Mouse (Mus musculus) liver, adult 2 months (tissue): ENCODE measurements around the gene Mta2. TPM values are rescaled to one million over a fixed set of nuclear protein-coding genes. Genes with fewer than 3 reads are reported as not detected.

Experiments used
- DNase-seq: peaks from one replicate; pipeline ENCODE4 v3.0.0-alpha.2; 2011; ENCODE audit warnings: low read depth, low spot score; ENCODE audit errors: extremely low read depth
- H3K27ac ChIP-seq: fragments of 200-500 bp; replicated peaks from 2 replicates; pipeline ENCODE4 v1.5.1; 2012; ENCODE audit warnings: low read depth, mild to moderate bottlenecking, control low read depth, inconsistent platforms, low read length; ENCODE audit not compliant: insufficient read depth
- H3K27me3 ChIP-seq: fragments of 200-500 bp; 2 replicates; pipeline ENCODE4 v1.6.1; 2012; ENCODE audit warnings: mild to moderate bottlenecking, moderate library complexity, low read length, inconsistent platforms; ENCODE audit not compliant: control insufficient read depth, insufficient read depth
- H3K36me3 ChIP-seq: fragments of 200-500 bp; 2 replicates; pipeline ENCODE4 v1.6.1; 2012; ENCODE audit warnings: low read length, inconsistent platforms; ENCODE audit not compliant: control insufficient read depth, insufficient read depth
- H3K4me1 ChIP-seq: fragments of 200-500 bp; 2 replicates; pipeline ENCODE4 v1.6.1; 2011; ENCODE audit warnings: low read length; ENCODE audit not compliant: control insufficient read depth, insufficient read depth
- H3K4me3 ChIP-seq: fragments of 200-500 bp; 2 replicates; pipeline ENCODE4 v1.5.1; 2011; ENCODE audit warnings: low read depth, mild to moderate bottlenecking, control low read depth, low read length, moderate library complexity; ENCODE audit not compliant: insufficient read depth
- H3K79me2 ChIP-seq: fragments of 200-500 bp; 2 replicates; pipeline ENCODE4 v1.6.1; 2012; ENCODE audit warnings: inconsistent platforms, mild to moderate bottlenecking, low read length, moderate library complexity; ENCODE audit not compliant: control insufficient read depth, insufficient read depth
- H3K9ac ChIP-seq: fragments of 200-500 bp; 2 replicates; pipeline ENCODE4 v1.6.1; 2012; ENCODE audit warnings: low read depth, mild to moderate bottlenecking, control low read depth, inconsistent platforms, low read length
- CTCF ChIP-seq: fragments of 200-500 bp; IDR thresholded peaks from 2 replicates; pipeline ENCODE4 v1.5.1; 2011; ENCODE audit warnings: low read depth, low read length, control low read depth
- POLR2A ChIP-seq: fragments of 200-500 bp; IDR thresholded peaks from 2 replicates; pipeline ENCODE4 v1.6.1; 2011; ENCODE audit warnings: low read length, control low read depth; ENCODE audit not compliant: insufficient read depth; ENCODE audit errors: extremely low read depth
- WGBS: fragments of 180-500 bp; shearing (Covaris S2); methylation state at CpG from one replicate; pipeline ENCODE4 v1.1.7; 2018; 5-methylcytosine and 5-hydroxymethylcytosine counted together
- polyA plus RNA-seq: library from polyadenylated mRNA; depleted of rRNA; stranded (reverse); fragments of >200 nt; gene quantifications from 2 replicates; pipeline ENCODE4 v1.2.3, GENCODE M21; 2012; rRNA removed
- total RNA-seq: library from RNA; depleted of rRNA; stranded (reverse); fragments of >200 nt; gene quantifications from 2 replicates; pipeline ENCODE4 v1.2.3, GENCODE M21; 2014; rRNA removed

The Mta2 gene
- total and polyA plus RNA-seq, 2 experiments, result 12.1 to 25.6 TPM

- Histone ChIP-seq H3K4me3 (no peak overlapping the region), H3K9ac (no peak overlapping the region), H3K27me3 (no peaks in the 10 kb centered on the region), H3K27ac (no peak overlapping the region), H3K36me3 (no peaks in the 10 kb centered on the region), H3K4me1 (peaks cover 2% of the 10 kb centered on the region; the same call in 1 of the 2 replicates), H3K79me2 (no peaks in the 10 kb centered on the region; the same call in 1 of the 2 replicates)
- no peak for DNase-seq
- 47% methylated on average over 2 of the region's 2 CpGs for WGBS
- no peak for TF ChIP-seq POLR2A
- no peak for TF ChIP-seq CTCF
Observed at GRCm38 (mm10) chr19:8993625-8993912, 51.9 kb downstream of the Mta2 start.

DNA sequence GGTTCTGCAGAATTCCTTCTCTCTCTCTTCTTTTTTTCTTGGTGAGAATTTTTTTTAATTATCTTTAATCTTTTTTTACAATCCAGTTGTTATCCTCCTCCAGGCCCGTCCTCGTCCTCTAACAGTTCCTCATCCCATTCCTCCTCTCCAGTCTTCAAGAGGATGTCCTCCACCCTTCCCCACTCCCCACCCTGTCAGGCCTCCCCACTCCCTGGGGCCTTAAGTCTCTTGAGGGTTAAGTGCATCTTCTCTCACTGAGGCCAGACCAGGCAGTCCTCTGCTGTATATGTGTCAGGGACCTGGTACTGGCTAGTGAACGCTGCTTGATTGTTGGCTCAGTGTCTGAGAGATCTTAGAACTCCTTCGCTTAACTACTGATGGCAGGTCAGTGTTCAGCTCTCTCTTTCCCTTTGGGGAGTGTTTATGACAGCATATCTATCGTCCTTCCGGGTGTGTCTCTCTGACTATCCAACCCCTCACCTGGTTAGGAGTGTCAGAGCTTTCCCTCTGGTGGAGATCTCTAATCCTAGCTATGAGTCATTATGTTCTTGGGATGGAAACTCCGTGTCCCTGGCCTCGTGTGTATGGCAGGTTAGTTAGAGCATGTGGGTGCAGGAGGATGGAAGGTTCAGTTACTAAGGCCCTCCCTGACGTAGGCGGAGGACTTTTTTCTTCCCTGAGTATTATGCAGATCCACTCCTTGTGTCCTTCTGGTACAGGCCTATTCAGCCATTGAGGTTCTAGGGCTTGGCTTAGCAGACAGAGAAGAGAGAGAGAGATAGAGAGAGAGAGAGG, 53.3 kb downstream of the Mta2 start:
- Histone ChIP-seq H3K36me3 (no peaks in the 10 kb centered on the region), H3K4me3 (no peak overlapping the region), H3K4me1 (no peaks in the 10 kb centered on the region), H3K27me3 (no peaks in the 10 kb centered on the region), H3K79me2 (no peaks in the 10 kb centered on the region; the same call in 1 of the 2 replicates), H3K9ac (no peak overlapping the region), H3K27ac (no peak overlapping the region)
- TF ChIP-seq POLR2A (no peak), CTCF (no peak)
- no peak for DNase-seq
- WGBS, result 84% methylated on average over 10 of the region's 10 CpGs

DNA sequence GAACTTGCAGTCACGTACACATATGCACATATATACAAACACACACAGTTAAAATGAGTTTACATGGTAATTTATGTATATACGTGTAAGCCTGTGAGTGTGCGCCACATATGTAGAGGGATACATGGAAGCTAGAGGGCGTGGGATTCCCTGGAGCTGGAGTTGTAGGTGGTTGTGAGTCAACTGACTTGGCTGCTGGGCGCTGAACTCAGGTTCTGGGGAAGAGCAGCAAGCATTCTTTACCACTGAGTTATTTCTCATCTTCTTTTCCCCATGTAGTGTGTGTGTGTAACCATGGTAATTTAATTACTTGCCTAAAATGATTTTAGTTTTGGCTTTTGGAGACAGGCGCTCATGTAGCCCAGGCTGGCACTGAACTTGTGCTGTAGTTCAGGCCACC, 54.9 kb downstream of the Mta2 start:
- 97% methylated on average over 6 of the region's 6 CpGs for WGBS
- Histone ChIP-seq H3K9ac (no peak overlapping the region), H3K27me3 (no peaks in the 10 kb centered on the region), H3K79me2 (no peaks in the 10 kb centered on the region; the same call in 1 of the 2 replicates), H3K4me3 (no peak overlapping the region), H3K36me3 (no peaks in the 10 kb centered on the region), H3K27ac (no peak overlapping the region), H3K4me1 (no peaks in the 10 kb centered on the region)
- no peak for TF ChIP-seq CTCF
- TF ChIP-seq POLR2A, result no peak
- no peak for DNase-seq

DNA sequence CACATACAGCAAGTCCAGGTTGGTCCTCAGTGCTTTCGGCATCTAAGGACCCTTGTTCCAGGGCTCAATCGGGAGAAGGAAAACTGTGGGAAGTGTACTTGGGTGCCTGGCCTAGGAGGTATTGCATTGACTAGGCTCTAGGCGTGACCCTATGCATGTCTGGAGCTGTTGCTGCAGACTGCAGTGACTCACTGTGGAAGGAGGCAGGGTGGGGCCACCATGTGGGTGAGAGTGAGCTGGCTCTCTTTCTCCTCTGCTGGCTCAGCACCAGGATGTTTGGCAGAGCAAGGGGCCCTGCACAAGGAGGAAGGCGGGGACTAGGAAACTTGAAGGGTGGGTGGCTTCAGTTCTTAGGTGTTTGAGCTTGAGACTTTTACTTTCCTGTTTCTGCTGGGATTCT, 55.9 kb downstream of the Mta2 start:
- TF ChIP-seq POLR2A (no peak), CTCF (no peak)
- Histone ChIP-seq H3K4me1 (no peaks in the 10 kb centered on the region), H3K36me3 (peaks cover 2% of the 10 kb centered on the region; the same call in 1 of the 2 replicates), H3K9ac (no peak overlapping the region), H3K4me3 (no peak overlapping the region), H3K27me3 (no peaks in the 10 kb centered on the region), H3K27ac (no peak overlapping the region), H3K79me2 (no peaks in the 10 kb centered on the region; the same call in 1 of the 2 replicates)
- 66% methylated on average over 4 of the region's 4 CpGs for WGBS
- no peak for DNase-seq

- TF ChIP-seq CTCF (no peak), POLR2A (no peak)
- peaks cover 2% of the 10 kb centered on the region; the same call in 1 of the 2 replicates for H3K36me3 ChIP-seq
- no peak overlapping the region for H3K9ac ChIP-seq
- DNase-seq, result no peak
- 91% methylated on average over 6 of the region's 6 CpGs for WGBS
- H3K27ac ChIP-seq, result no peak overlapping the region
- no peaks in the 10 kb centered on the region; the same call in 1 of the 2 replicates for H3K79me2 ChIP-seq
- H3K27me3 ChIP-seq, result no peaks in the 10 kb centered on the region
- H3K4me3 ChIP-seq, result no peak overlapping the region
- no peaks in the 10 kb centered on the region for H3K4me1 ChIP-seq
Observed at GRCm38 (mm10) chr19:8998546-8998945, 56.9 kb downstream of the Mta2 start.

GRCm38 (mm10) chr19:8999223-8999622, 57.5 kb downstream of the Mta2 start:
- no peaks in the 10 kb centered on the region; the same call in 1 of the 2 replicates for H3K79me2 ChIP-seq
- H3K9ac ChIP-seq, result no peak overlapping the region
- H3K4me1 ChIP-seq, result no peaks in the 10 kb centered on the region
- H3K4me3 ChIP-seq, result no peak overlapping the region
- H3K27ac ChIP-seq, result no peak overlapping the region
- no peaks in the 10 kb centered on the region for H3K27me3 ChIP-seq
- WGBS, result 86% methylated on average over 4 of the region's 4 CpGs
- no peak for DNase-seq
- no peak for TF ChIP-seq POLR2A
- no peak for TF ChIP-seq CTCF
- peaks cover 4% of the 10 kb centered on the region; the same call in 1 of the 2 replicates for H3K36me3 ChIP-seq

Other genes starting within 250 kb of the Mta2 start
Only the 30 nearest of the 32 such genes appear.
- gene 1700092M07Rik, start 201.2 kb upstream of the Mta2 start, total RNA-seq, result 0.83 TPM in 1 of 2 replicates, not detected in the other
- gene 1700092M07Rik, start 201.2 kb upstream of the Mta2 start, polyA plus RNA-seq, result not detected in 2 replicates
- 43.5 and 46.8 TPM in 2 replicates for gene Stx5a, start 200.5 kb upstream of the Mta2 start, total RNA-seq
- 42.0 and 62.1 TPM in 2 replicates for gene Stx5a, start 200.5 kb upstream of the Mta2 start, polyA plus RNA-seq
- gene Nxf1, start 184.8 kb upstream of the Mta2 start, total RNA-seq, result 16.2 and 22.3 TPM in 2 replicates
- 27.3 and 43.1 TPM in 2 replicates for gene Nxf1, start 184.8 kb upstream of the Mta2 start, polyA plus RNA-seq
- 50.3 and 66.9 TPM in 2 replicates for gene Tmem223, start 170.9 kb upstream of the Mta2 start, total RNA-seq
- 93.1 and 122 TPM in 2 replicates for gene Tmem223, start 170.9 kb upstream of the Mta2 start, polyA plus RNA-seq
- gene Tmem179b, start 167.4 kb upstream of the Mta2 start, total RNA-seq, result 28.4 and 29.8 TPM in 2 replicates
- gene Tmem179b, start 167.4 kb upstream of the Mta2 start, polyA plus RNA-seq, result 68.8 and 85.1 TPM in 2 replicates
- 4.7 and 5.2 TPM in 2 replicates for gene Taf6l, start 155.5 kb upstream of the Mta2 start, total RNA-seq
- gene Taf6l, start 155.5 kb upstream of the Mta2 start, polyA plus RNA-seq, result 5.1 and 5.3 TPM in 2 replicates
- 25.2 and 26.6 TPM in 2 replicates for gene Polr2g, start 143.3 kb upstream of the Mta2 start, total RNA-seq
- 12.9 and 13.2 TPM in 2 replicates for gene Polr2g, start 143.3 kb upstream of the Mta2 start, polyA plus RNA-seq
- 0.20 and 0.37 TPM in 2 replicates for gene Zbtb3, start 139.3 kb upstream of the Mta2 start, total RNA-seq
- gene Zbtb3, start 139.3 kb upstream of the Mta2 start, polyA plus RNA-seq, result 0.31 and 0.43 TPM in 2 replicates
- 15.6 and 18.5 TPM in 2 replicates for gene Ttc9c, start 122.5 kb upstream of the Mta2 start, total RNA-seq
- 8.1 and 8.3 TPM in 2 replicates for gene Ttc9c, start 122.5 kb upstream of the Mta2 start, polyA plus RNA-seq
- 19.5 and 19.6 TPM in 2 replicates for gene Hnrnpul2, start 121.9 kb upstream of the Mta2 start, total RNA-seq
- 11.2 and 11.6 TPM in 2 replicates for gene Hnrnpul2, start 121.9 kb upstream of the Mta2 start, polyA plus RNA-seq
- gene AC129217.1, start 112.1 kb upstream of the Mta2 start, total RNA-seq, result 6.1 and 8.2 TPM in 2 replicates
- gene AC129217.1, start 112.1 kb upstream of the Mta2 start, polyA plus RNA-seq, result 1.7 TPM in 1 of 2 replicates, not detected in the other
- gene Bscl2, start 104.4 kb upstream of the Mta2 start, total RNA-seq, result 27.7 and 30.5 TPM in 2 replicates
- 131 and 137 TPM in 2 replicates for gene Bscl2, start 104.4 kb upstream of the Mta2 start, polyA plus RNA-seq
- gene Gng3, start 102.7 kb upstream of the Mta2 start, total RNA-seq, result not detected in 2 replicates
- gene Gng3, start 102.7 kb upstream of the Mta2 start, polyA plus RNA-seq, result 0.05 TPM in 1 of 2 replicates, not detected in the other
- gene Lrrn4cl, start 91.1 kb upstream of the Mta2 start, total RNA-seq, result 0.07 and 0.09 TPM in 2 replicates
- gene Lrrn4cl, start 91.1 kb upstream of the Mta2 start, polyA plus RNA-seq, result 0.06 and 0.07 TPM in 2 replicates
- gene Ubxn1, start 70.4 kb upstream of the Mta2 start, total RNA-seq, result 82.7 and 88.4 TPM in 2 replicates
- gene Ubxn1, start 70.4 kb upstream of the Mta2 start, polyA plus RNA-seq, result 128 and 133 TPM in 2 replicates
- gene Uqcc3, start 61.0 kb upstream of the Mta2 start, total RNA-seq, result 21.3 and 27.7 TPM in 2 replicates
- gene Uqcc3, start 61.0 kb upstream of the Mta2 start, polyA plus RNA-seq, result 32.6 and 38.8 TPM in 2 replicates
- gene Lbhd1, start 58.1 kb upstream of the Mta2 start, total RNA-seq, result 2.5 and 3.4 TPM in 2 replicates
- gene Lbhd1, start 58.1 kb upstream of the Mta2 start, polyA plus RNA-seq, result 1.2 and 1.3 TPM in 2 replicates
- gene Gm49403, start 57.9 kb upstream of the Mta2 start, total RNA-seq, result not detected in 2 replicates
- not detected in 2 replicates for gene Gm49403, start 57.9 kb upstream of the Mta2 start, polyA plus RNA-seq
- gene 1810009A15Rik, start 53.0 kb upstream of the Mta2 start, total RNA-seq, result 23.5 and 34.0 TPM in 2 replicates
- gene 1810009A15Rik, start 53.0 kb upstream of the Mta2 start, polyA plus RNA-seq, result 10.8 and 13.6 TPM in 2 replicates
- gene Gm49416, start 52.9 kb upstream of the Mta2 start, total RNA-seq, result 3.4 TPM in 1 of 2 replicates, not detected in the other
- gene Gm49416, start 52.9 kb upstream of the Mta2 start, polyA plus RNA-seq, result 1.1 TPM in 1 of 2 replicates, not detected in the other
- 3.8 and 5.6 TPM in 2 replicates for gene Ints5, start 48.9 kb upstream of the Mta2 start, total RNA-seq
- 13.2 and 15.9 TPM in 2 replicates for gene Ints5, start 48.9 kb upstream of the Mta2 start, polyA plus RNA-seq
- gene Ganab, start 43.8 kb upstream of the Mta2 start, total RNA-seq, result 111 and 132 TPM in 2 replicates
- 127 and 140 TPM in 2 replicates for gene Ganab, start 43.8 kb upstream of the Mta2 start, polyA plus RNA-seq
- 16.8 and 22.6 TPM in 2 replicates for gene B3gat3, start 21.5 kb upstream of the Mta2 start, total RNA-seq
- gene B3gat3, start 21.5 kb upstream of the Mta2 start, polyA plus RNA-seq, result 88.7 and 101 TPM in 2 replicates
- 1.7 and 2.3 TPM in 2 replicates for gene Rom1, start 12.5 kb upstream of the Mta2 start, total RNA-seq
- gene Rom1, start 12.5 kb upstream of the Mta2 start, polyA plus RNA-seq, result 5.0 and 7.8 TPM in 2 replicates
- 7.4 and 7.9 TPM in 2 replicates for gene Eml3, start 12.3 kb upstream of the Mta2 start, total RNA-seq
- gene Eml3, start 12.3 kb upstream of the Mta2 start, polyA plus RNA-seq, result 20.2 and 26.2 TPM in 2 replicates
- gene Tut1, start 12.0 kb downstream of the Mta2 start, total RNA-seq, result 6.0 and 6.2 TPM in 2 replicates
- gene Tut1, start 12.0 kb downstream of the Mta2 start, polyA plus RNA-seq, result 9.6 and 14.6 TPM in 2 replicates
- gene Eef1g, start 25.2 kb downstream of the Mta2 start, total RNA-seq, result 101 and 117 TPM in 2 replicates
- gene Eef1g, start 25.2 kb downstream of the Mta2 start, polyA plus RNA-seq, result 99.1 and 107 TPM in 2 replicates
- gene Ahnak, start 47.4 kb downstream of the Mta2 start, total RNA-seq, result 10.3 and 10.9 TPM in 2 replicates
- 0.90 and 1.2 TPM in 2 replicates for gene Ahnak, start 47.4 kb downstream of the Mta2 start, polyA plus RNA-seq
- not detected in 2 replicates for gene Scgb1a1, start 146.1 kb downstream of the Mta2 start, total RNA-seq
- gene Scgb1a1, start 146.1 kb downstream of the Mta2 start, polyA plus RNA-seq, result 1.4 and 1.6 TPM in 2 replicates
- gene Asrgl1, start 193.8 kb downstream of the Mta2 start, total RNA-seq, result 5.7 and 7.6 TPM in 2 replicates
- gene Asrgl1, start 193.8 kb downstream of the Mta2 start, polyA plus RNA-seq, result 1.7 and 2.0 TPM in 2 replicates